Mouse (Mus musculus) left cerebral cortex, adult 2 months (tissue): Measurements from ENCODE around the gene Ankrd11. TPM values are rescaled to one million over a fixed set of nuclear protein-coding genes. Genes with fewer than 3 reads are reported as not detected.

ENCODE experiments used
- DNase-seq, 2 experiments: peaks; one replicate each; pipeline ENCODE4 v3.0.0; 2021 to 2022; ENCODE audit warnings: low spot score in 2 of 2, mixed read lengths in 1 of 2; ENCODE audit errors: extremely low spot score in 1 of 2
- H3K27ac ChIP-seq: fragments of 200-600 bp; 2 replicates; pipeline ENCODE4 v1.8.1; 2022
- H3K4me3 ChIP-seq: fragments of 200-600 bp; 2 replicates; pipeline ENCODE4 v1.8.1; 2022
- CTCF ChIP-seq: fragments of 200-600 bp; IDR thresholded peaks from 2 replicates; pipeline ENCODE4 v1.8.1; 2022; ENCODE audit warnings: antibody characterized with exemption, mild to moderate bottlenecking, moderate library complexity
- intact Hi-C: fragments of 180-260 bp; cut with DNase I; formaldehyde crosslinking; loops from one replicate; pipeline ENCODE4 v1.15.1; 2025
- total RNA-seq, 2 experiments: library from RNA; stranded (reverse); gene quantifications; 2 replicates each; pipeline ENCODE4 v1.2.3; 2021

Ankrd11 gene
- total RNA-seq, 2 experiments from 2014 or later, result 161 to 175 TPM

DNA sequence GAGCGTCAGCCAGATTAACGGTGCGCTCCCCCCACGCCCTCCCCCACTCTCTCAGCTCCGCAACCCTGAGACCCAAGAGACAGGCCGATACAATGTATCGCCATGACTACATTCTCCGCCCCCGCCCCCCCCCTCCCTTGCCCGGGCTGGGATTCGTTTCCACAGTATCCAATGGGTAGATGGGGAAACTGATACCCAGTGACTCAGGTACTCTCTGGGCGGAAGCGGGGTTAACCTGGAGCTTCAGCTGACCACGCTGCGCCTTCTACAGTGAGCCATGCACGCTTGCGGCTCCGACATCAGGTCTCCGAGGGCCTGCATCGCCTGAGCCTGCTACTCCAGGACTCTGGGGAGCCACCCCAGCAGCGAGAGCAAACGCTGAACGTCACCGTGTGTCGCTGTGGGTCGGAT lies 177.4 kb downstream of the Ankrd11 start:
- intact Hi-C loops, result no loop called here
- no peak for TF ChIP-seq CTCF
- H3K4me3 ChIP-seq, result peak overlapping the region; percentile 32
- no peak overlapping the region for H3K27ac ChIP-seq
- DNase-seq, result no peak

DNA sequence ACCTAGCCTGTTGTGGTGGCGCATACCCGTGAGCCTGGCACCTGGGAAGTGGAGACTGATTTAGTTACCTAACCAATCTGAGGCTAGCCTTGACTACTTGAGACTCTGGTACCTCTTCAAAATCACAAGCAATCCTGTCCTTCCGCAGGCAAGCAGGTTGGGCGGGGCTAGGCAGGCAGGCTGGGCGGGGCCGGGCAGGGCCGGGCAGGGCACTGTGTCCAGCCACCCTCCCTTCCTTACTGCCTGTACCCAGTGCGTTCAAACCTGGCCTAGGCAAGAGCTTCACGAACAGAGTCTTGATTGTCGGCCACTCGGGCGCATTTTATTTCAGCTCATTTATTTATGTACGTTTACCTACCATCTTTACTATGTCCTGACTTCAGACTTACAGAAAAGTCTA lies 182.2 kb downstream of the Ankrd11 start:
- Histone ChIP-seq H3K4me3 (no peak overlapping the region), H3K27ac (no peak overlapping the region)
- intact Hi-C loops, result no loop called here
- no peak for DNase-seq
- no peak for TF ChIP-seq CTCF

DNA sequence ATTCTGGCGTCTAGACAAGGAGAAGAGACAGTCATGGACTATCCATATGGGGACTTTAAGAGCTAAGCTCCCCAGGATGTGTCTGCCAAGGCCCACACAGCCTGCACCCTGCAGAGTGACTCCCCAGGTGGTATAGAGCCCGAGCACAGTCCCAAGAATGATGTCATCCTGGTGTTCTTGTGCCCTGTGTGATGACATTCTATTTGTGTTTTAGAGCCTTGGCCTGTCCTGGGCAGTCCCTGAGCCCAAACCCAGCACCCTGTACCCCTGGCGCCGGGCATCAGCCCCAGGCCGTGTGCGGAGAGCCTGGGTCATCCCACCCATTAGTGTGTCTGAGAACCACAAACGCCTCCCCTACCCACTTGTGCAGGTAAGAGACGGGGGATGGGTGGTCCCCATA lies 185.8 kb downstream of the Ankrd11 start:
- no peak for TF ChIP-seq CTCF
- no peak overlapping the region for H3K4me3 ChIP-seq
- no peak for DNase-seq
- no peak overlapping the region for H3K27ac ChIP-seq
- intact Hi-C loops, result no loop called here

DNA sequence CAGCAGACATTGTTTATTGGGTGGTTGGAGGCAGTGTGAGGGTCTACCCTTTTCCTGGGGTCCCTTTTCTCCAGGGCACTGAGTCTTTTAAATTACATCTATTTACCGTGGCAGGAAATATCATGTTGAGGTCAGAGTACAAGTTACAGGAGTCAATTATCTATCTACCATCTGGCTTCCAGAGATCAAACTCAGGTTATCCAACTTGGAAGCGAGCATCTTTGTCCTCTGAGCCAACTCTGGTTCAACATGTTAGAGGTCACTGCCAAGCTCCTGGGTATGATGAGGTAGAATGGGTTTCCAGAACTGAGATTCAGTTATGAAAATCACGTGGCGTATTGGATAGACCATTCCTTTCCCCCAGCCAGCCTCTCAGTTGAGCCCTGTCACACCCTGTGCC lies 187.0 kb downstream of the Ankrd11 start:
- DNase-seq, result no peak
- no peak overlapping the region for H3K4me3 ChIP-seq
- H3K27ac ChIP-seq, result no peak overlapping the region
- intact Hi-C loops, result no loop called here
- TF ChIP-seq CTCF, result no peak

DNA sequence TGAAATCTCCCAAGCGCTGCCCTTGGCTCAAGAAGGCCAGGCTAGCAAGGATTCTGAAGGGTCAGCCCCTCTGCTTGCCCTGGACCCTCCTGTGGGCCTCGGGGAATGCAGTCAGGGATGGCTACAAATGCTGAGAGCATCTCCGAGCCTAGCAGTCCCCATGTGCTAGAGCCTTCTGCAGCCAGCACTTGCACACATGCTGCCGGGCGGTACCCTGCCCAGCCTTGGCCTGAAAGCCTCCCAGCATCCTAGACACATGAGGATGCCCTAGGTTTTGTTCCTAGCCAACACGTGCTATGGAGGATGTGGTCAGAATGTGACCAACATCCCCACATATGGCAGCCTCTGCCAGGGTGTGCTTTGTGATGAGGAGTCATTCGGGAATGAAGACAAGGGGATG lies 187.7 kb downstream of the Ankrd11 start:
- H3K4me3 ChIP-seq, result no peak overlapping the region
- no peak for TF ChIP-seq CTCF
- DNase-seq, result no peak
- H3K27ac ChIP-seq, result no peak overlapping the region
- intact Hi-C loops, result no loop called here

DNA sequence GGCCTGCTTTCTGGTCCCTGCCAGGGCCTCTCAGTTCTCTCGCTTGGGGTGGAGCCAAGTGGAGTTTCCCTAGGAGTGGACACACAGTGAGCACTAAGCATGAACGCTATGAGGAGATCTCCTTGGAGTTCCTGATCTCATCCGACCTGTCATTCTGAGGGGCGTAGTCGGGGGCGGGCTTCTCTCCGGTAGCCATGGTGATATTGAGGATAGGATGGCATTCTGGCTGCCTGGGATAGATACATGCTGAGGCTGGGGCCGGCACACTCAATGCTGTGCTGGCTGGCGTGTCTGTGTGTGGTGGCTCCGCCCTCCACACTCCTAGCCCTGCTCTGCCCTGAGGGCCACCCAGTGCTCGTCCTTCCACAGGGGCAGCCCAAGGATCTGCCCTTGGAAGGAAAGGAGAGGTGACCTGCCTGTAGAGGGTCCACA lies 188.7 kb downstream of the Ankrd11 start:
- Histone ChIP-seq H3K4me3 (no peak overlapping the region), H3K27ac (no peak overlapping the region)
- intact Hi-C loops, result no loop called here
- no peak for TF ChIP-seq CTCF
- DNase-seq, result no peak

DNA sequence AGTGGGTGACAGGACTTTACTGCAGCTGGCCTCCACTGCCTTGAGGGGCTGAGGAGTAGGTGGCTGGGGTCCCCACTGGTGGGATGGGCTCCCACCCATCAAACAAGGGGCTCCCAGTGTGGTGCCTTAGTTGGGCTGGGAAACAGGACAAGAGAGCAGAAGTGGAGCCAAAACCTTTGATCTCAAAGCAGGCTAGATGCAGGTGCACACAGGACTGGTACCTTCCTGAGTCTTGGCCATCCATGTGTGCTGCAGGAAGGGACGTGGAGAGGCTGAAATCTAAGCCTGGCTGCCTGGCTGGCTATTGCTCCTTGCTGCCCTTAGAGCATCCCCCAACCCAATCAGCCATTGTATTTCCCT lies 189.6 kb downstream of the Ankrd11 start:
- no peak overlapping the region for H3K27ac ChIP-seq
- intact Hi-C loops, result no loop called here
- DNase-seq, result no peak
- TF ChIP-seq CTCF, result no peak
- H3K4me3 ChIP-seq, result no peak overlapping the region

DNA sequence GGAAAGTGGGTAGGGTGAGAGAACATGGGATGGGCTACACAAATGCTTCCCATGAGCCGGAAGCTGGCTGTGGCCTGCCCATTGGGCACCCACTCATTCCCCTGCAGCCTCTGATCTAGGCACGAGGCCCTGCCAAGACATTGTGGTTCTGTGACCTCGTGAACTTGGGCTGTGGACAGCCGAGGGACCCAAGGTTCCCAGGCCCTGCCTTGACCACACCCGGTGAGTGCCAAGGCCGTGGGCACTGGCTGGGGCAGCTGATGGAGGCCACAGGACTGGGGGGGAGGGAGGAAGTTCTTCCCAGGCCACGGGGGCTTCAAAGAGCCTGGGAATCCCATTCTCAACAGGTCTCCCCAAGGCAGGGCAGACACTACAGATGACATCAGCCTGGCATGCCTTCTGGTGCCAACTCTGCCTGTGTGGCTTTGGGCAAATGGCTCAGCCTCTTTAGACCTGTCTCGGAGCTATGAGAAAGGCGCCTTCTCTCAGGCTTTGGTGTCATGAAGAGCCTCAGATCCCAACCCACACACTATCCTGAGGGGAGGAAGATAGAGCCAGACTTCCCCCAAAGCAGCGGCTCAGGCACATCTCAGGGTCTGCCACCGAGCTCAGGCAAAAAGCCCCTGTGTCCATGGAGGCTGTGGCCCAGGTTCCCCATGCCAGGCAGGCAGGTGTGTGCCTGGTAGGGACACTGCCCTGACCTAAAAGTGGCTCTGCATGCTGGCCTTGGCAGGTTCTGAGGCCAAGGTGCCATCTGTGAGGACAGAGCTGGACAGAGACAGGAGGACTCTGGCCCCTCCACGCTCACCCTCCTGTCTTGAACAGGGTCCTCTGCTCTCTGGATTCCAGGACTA lies 190.2 kb downstream of the Ankrd11 start:
- Histone ChIP-seq H3K4me3 (no peak overlapping the region), H3K27ac (no peak overlapping the region)
- no peak for DNase-seq
- intact Hi-C loops, result no loop called here
- TF ChIP-seq CTCF, result no peak

DNA sequence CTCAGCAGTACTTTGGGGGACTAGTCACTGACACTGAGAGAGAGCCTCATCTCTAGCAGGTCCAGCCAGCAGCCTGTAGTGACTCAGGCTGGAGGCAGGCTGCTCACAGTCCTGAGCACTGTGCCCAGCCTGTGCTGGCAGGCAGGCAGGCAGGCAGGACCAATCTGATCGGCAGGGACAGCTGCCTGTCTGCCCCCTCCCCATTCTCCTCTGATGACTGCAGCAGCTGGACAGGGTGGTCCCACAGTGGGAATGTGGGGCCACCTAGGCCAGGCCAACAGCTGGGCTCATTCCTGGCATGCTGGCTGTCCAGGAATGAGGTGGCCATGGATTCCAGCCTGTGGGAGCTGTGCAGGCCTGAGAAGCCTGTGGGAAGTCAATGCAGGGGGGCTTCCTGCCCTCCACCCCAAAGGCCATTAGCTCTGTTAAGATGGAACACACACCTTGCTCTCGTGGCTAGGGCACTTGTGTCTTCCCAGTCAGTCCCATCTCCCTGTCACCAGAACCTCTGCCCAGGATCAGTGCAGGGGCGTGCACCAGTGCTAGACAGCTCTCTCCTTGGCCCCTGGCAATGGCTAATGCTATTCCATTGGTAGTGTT lies 191.3 kb downstream of the Ankrd11 start:
- TF ChIP-seq CTCF, result no peak
- H3K4me3 ChIP-seq, result no peak overlapping the region
- intact Hi-C loops, result no loop called here
- no peak overlapping the region for H3K27ac ChIP-seq
- DNase-seq, result no peak

DNA sequence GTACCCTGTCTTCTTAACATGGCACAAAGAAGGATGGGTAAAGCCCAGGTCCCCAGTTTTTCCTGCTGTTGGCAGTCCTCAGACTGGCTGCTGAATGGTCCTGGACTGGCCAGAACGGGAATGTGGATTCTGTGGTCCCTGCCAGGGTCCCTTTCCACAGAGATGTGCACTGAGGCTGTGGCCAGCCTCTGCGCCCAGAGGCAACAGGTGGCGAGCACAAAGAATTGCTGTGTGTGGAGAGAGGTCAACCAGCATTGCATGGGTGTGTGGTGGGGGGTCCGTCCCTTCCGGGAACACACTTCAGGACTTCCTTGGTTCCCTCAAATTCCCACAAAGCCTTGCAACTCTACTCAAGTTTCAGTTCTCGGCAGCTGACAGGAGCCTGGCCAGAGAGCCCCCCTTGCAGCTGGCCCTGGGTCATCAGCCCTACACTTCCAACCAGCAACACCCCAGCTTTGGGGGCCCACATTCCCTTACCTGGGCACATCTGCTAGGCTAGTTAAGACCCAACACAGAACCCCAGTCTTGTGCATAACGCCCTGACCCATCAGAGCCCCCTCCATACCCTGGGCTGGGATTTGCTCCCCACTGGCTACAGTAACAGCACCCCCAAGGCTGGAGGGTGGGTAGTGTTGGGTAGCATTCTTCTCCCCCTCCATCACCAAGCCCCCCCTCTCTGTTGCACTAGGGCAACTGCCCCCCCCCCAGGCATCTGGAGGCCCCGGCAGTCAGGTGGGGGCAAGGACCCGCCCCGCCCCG lies 192.7 kb downstream of the Ankrd11 start:
- DNase-seq, result no peak
- H3K4me3 ChIP-seq, result no peak overlapping the region
- no peak for TF ChIP-seq CTCF
- H3K27ac ChIP-seq, result no peak overlapping the region
- intact Hi-C loops, result no loop called here

DNA sequence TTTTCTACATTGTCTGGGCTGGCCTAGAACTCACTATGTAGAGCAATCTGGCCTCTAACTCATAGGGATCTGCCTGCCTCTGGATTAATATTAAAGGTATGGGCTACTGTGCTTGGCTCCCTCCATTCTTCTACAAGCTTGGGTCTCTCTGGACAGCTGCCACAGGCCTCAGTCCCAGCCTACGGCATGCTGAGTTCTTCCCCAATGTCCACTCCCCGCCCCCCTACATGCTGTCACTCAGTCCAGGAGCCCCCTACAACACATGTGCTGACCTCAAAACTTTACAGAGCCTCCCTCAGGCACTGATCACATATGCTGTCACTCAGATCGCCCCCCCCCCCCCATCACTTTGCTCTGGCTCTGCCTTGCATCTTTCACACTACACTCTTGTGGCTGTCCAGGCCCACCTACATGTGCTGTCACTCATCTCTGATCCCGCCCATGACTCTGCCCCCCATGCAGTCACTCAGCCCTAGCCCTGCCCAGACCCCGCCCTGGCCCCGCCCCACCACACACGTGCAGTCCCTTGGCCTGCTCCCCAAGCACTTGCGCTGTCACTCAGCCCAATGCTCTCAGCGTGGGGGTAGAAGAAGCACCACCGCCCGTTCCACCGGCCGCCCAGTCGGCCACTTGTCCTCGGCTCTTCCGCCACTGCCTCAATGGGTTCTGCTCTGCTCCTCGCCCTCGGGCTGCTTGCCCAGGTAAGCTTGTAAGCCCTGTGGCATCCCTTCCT lies 194.1 kb downstream of the Ankrd11 start, which contains the start of gene Cdh15:
Gene Cdh15 (plus strand): TSS at position 138 of the 733 bp plus-strand sequence.
- no peak for TF ChIP-seq CTCF
- H3K27ac ChIP-seq, result no peak within 1 kb of the TSS
- intact Hi-C loops, result no loop called here
- no peak for DNase-seq
- no peak within 1 kb of the TSS for H3K4me3 ChIP-seq

DNA sequence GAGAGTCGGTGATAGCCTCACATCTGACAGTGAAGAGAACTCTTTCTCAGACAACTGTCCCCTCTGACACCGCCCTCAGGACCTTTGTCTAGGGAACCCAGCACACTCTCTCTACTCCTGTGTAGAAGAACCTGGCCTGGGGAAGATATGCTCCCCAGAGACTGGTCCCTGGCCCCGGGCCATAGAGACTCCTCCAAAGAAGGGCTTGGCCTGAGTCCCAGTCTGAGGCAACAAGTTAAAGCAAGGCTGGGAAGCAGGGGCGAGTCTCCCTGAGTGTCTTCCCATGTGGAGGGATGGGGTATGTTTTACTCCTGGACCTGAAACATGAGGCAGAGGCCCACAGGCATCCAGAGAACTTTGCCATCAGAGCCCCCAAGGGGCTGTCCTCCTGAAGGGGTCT lies 196.4 kb downstream of the Ankrd11 start:
- Histone ChIP-seq H3K27ac (no peak overlapping the region), H3K4me3 (no peak overlapping the region)
- no peak for TF ChIP-seq CTCF
- intact Hi-C loops, result no loop called here
- DNase-seq, result no peak
